Mouse (Mus musculus): Measurements from ENCODE around the gene B4galt7.

- TF ChIP-seq CTCF (IDR thresholded peaks at IDR 0.05; ENCODE audit: low read depth) = peak; percentile 32; the same call in 1 of the 2 replicates
- TF ChIP-seq EP300 (IDR thresholded peaks at IDR 0.05; ENCODE audit: low read depth) = no peak
Measured at GRCm38 (mm10) chr13:55650098-55650497, 50.4 kb downstream of the B4galt7 start.
